Mouse (Mus musculus): Measurements from ENCODE around the gene Eml1. TPM values are rescaled to one million over a fixed set of nuclear protein-coding genes. Genes with fewer than 3 reads are reported as not detected.
A peak's percentile ranks its signal among the peaks of the same experiment; 100 is the strongest.

Eml1 gene
- 10 to 100 TPM; 74.3 to 87.1 TPM for total RNA-seq (2021)

DNA sequence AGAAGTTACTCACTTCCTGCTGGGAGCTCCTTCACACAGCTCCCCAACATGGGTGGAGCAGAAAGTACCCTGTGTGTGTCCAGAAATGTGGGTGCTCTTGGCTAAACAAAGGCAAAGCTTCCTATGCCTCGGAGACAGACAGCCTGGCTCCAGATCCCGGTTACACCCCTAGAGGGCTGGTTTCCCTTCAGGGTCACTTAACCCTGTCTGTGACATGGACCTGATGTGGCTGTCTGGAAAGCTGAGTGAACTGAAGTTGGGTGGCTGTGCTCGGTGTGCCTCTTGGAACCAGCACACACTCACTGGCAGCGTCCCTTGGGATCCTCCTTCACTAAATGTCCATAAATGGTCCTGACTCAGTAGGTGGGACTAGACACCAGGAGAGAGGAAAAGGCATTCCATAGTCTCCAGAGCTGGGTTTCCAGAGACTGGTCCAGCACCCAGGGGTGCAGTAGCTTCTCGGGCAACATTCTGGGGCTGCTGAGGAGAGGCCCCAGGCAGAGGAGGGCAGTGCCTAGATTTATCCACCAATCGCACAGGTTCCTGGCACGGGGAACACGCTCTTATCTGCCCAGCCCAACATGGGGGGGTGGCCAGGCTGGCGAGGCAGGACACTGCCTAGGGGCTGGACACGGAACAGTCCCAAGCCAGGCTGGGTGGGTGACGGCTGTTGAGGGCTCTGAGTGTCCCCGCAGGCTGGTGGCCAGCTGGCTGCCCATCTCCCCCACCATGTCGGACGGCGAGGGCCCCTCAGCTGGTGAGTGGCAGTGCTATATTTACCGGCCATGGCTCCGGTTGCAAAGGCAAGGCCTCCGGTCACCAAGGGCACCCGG lies at the start of gene Eml1:
Eml1 (plus strand) TSS at position 362 of the 833 bp plus-strand sequence.
- DNase-seq: peak; percentile 59 to 70
- intact Hi-C loops (cut with DNase I): loop anchor here (1.0 kb wide), 1 partner anchor 21 kb away; no protein-coding TSS in a partner anchor

DNA sequence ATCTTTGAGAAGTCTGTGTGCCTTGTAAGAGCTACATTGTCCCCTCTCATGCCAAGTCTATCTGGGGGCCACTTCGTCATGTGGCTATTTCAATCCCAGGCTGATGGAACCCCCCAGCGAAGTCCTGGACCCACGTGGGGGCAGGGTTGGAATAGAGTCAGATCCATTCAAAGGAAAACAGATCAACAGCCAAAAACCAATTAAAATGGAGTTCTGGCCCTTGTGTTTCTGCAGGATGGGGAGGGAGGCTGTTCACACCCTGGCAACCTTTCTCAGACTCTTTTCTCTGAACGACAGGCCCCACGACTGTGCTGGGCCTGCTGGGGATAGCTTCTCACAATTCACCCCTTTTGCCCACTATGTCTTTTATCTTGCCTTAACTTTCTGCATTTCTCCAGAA lies 44.4 kb upstream of the Eml1 start:
- intact Hi-C loops (cut with DNase I): no loop called here
- DNase-seq: no peak

GRCm38 (mm10) chr12:108327889-108328491 lies 42.8 kb upstream of the Eml1 start:
- DNase-seq: no peak
- intact Hi-C loops (cut with DNase I): no loop called here

- DNase-seq: peak; percentile 88 to 89
- intact Hi-C loops (cut with DNase I): no loop called here
These were observed 37.7 kb upstream of the Eml1 start for GRCm38 (mm10) chr12:108333056-108333455.

GRCm38 (mm10) chr12:108333481-108333882 lies 37.3 kb upstream of the Eml1 start:
- intact Hi-C loops (cut with DNase I): no loop called here
- peak in 1 of 2 experiments; percentile 43 for DNase-seq

- peak; percentile 99 for DNase-seq
- intact Hi-C loops (cut with DNase I): no loop called here
These were observed 36.8 kb upstream of the Eml1 start, which contains the start of gene Cyp46a1 for GRCm38 (mm10) chr12:108333895-108334445. Cyp46a1 (plus strand) TSS chr12:108334381.

- no peak for DNase-seq
- intact Hi-C loops (cut with DNase I): no loop called here
These were observed 36.2 kb upstream of the Eml1 start for GRCm38 (mm10) chr12:108334529-108334928.

DNA sequence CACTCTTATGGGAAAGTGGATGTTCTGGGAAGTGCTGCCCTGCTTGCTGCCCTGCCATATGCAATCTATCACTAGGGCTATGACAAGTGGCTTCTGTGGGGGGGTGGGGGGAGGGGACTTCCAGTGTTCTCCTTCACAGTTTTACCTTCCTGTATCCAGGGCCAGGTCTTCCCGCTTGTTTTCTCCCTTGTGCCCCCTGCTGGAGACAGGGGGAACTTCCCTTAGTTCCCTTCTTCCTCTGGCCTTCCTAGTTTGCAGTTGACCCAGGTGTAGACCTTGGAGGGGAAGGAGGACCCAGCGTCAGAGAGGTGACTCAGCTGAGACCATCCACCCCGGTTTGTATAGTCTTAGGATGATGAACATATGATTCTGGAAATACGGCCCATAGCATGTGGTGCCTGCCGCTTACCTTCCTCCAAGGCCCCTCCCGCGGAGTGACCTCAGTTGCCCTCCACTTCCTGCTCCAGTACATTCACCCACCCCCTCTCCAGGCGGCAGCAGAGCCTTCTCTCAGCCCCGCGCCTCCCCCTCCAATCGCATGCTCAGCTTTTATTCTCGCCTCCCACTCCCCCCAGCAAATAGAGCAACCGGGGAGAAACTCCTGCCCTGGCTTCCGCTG lies 32.1 kb upstream of the Eml1 start:
- intact Hi-C loops (cut with DNase I): no loop called here
- peak; percentile 24 to 44 for DNase-seq

- DNase-seq: no peak
These were observed 22.6 kb upstream of the Eml1 start for GRCm38 (mm10) chr12:108348151-108348550.

GRCm38 (mm10) chr12:108349026-108349425 lies 21.7 kb upstream of the Eml1 start:
- no peak for DNase-seq
- intact Hi-C loops (cut with DNase I): no loop called here

More at GRCm38 (mm10) chr12:108348151-108348550, 22.6 kb upstream of the Eml1 start:
- intact Hi-C loops (cut with DNase I): no loop called here

DNA sequence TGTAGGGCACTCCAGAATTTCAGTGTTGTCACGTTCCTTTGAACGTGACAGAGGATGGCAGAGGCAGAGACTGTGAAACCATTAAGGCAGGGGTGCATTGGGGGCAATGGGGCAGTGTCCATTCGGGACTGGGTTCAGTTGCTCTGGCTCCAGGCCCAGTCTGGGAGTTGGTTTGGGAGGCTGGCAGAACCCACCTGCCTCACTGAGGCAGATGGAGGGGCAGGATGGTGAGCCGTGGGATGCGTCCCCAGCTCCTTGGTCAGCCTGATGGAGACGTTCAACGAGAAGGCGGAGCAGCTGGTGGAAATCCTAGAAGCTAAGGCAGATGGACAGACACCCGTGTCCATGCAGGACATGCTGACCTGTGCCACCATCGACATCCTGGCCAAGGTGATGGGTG lies 19.8 kb upstream of the Eml1 start:
- no peak for DNase-seq
- intact Hi-C loops (cut with DNase I): no loop called here

- no peak for DNase-seq
- intact Hi-C loops (cut with DNase I): no loop called here
These were observed 18.2 kb upstream of the Eml1 start for GRCm38 (mm10) chr12:108352371-108353136.

DNA sequence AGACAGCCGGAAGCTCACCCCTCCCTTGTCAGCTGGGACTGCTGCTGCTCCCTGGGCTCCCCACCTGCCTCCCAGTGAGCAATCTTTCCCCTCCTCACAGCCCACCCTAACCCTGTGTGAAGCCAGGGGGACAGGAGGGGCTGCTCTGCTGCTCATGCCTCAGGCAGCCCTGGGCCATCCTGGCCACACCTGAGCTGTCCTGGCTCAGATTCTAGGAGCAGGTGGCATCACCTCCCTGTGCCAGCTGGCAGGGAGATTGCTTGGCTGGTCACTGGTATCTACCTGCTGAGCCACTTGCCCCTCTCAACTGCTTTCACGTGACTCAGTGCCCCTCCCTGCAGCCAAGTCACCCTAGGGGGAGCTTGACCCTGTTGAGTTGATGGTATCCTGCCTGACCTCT lies 16.5 kb upstream of the Eml1 start:
- intact Hi-C loops (cut with DNase I): no loop called here

GRCm38 (mm10) chr12:108355271-108355670 lies 15.5 kb upstream of the Eml1 start:
- intact Hi-C loops (cut with DNase I): no loop called here
- DNase-seq: no peak

More for the DNA sequence above, 16.5 kb upstream of the Eml1 start:
- DNase-seq: no peak

- intact Hi-C loops (cut with DNase I): no loop called here
- DNase-seq: no peak
These were observed 14.8 kb upstream of the Eml1 start for GRCm38 (mm10) chr12:108355986-108356385.

- DNase-seq: peak; percentile 85 to 89
- intact Hi-C loops (cut with DNase I): loop anchor here (1.0 kb wide), 3 partner anchors 60 to 131 kb away; no protein-coding TSS in a partner anchor
These were observed 7.0 kb upstream of the Eml1 start for GRCm38 (mm10) chr12:108363796-108364195.

DNA sequence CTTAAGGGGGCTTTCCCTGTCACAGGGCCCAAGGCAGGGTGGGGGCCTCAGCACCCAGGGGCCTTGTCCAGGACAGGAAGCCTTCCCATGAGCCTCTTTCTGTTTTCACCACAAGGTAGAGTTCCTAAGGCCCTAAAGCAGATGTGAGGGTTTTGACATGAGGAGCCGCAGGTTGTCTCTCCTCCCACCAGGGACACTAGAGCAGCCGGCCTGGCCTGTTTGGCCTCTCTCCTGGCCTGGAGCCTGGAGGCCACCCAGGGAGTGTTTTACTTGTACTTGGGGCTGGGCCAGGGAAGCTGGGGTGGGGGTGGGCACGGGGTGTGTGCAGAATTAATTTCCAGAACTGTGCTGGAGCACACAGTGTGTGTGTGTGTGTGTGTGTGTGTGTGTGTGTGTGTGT lies 5.4 kb upstream of the Eml1 start:
- intact Hi-C loops (cut with DNase I): no loop called here
- DNase-seq: peak; percentile 63 to 65

DNA sequence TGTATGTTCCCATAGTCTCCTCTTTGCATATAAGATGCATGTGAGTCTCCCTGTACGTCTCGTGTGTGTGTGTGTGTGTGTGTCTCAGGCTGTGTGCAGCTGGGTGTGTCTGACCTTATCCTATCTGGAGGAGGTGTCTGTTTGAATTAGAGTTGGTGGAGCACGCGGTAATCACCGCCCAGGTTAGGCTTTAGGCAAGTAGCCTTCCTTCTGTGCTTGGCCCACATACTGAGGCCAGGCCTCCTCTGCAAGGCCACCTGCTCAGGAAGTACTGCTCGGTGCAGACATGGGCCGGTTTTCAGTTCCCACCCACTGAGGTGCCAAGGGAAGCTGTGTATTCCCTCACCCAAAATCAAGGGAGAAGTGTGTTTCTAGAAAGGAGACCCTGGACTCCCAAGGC lies 4.9 kb upstream of the Eml1 start:
- DNase-seq: no peak
- intact Hi-C loops (cut with DNase I): no loop called here

DNA sequence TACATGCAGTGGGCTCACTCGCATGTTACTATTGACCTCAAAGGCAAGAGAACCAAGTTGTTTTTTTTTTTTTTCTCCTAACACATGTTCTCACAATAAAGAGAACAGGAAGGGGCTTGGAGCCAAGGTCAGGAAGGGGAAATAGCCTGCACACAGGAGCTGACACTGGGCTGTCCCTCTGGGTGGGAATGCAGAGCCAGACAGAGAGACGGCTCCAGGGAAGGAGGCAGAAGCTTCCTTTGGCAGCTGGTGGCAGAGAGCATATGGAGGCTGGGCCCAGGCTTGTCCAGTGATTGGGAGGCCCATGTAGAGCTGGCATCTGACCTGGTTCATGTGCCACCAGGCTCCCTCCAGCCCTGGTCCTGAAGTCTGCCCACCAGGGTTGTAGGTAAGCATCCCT lies 2.8 kb upstream of the Eml1 start:
- intact Hi-C loops (cut with DNase I): no loop called here
- peak in 1 of 2 experiments; percentile 41 for DNase-seq

DNA sequence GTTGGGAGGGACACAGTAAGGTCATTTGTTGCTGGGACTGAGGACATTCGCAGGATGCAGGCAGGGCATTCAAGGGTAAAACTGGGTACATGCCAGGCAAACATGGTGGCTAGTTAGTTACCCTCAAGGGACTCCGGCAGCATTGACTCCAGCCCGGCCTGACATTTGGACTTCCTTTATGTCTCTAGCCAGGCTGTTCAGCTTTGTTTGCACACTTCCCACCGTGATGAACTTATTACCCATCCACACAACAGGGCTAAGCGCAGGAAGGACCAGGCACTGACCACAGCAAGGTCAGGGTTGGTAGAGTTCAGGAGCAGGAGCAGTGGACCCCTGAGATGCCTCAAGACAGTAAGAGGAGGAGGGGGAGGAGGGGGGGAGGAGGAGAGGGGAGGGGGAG lies 1.8 kb upstream of the Eml1 start:
- intact Hi-C loops (cut with DNase I): no loop called here
- DNase-seq: no peak

Measured in heart, postnatal 36 days (tissue).